Mouse (Mus musculus): ENCODE measurements around the gene Tnrc18.

The Tnrc18 gene

GRCm38 (mm10) chr5:142692971-142693737, 124.3 kb downstream of the Tnrc18 start:
- no peak for DNase-seq (ENCODE audit: low spot score in 2 of 2)

GRCm38 (mm10) chr5:142692248-142692647, 125.2 kb downstream of the Tnrc18 start, which contains the start of gene Slc29a4:
Slc29a4 (plus strand) TSS chr5:142692512.
- peak; percentile 73 to 78 for DNase-seq (ENCODE audit: low spot score in 2 of 2)

DNA sequence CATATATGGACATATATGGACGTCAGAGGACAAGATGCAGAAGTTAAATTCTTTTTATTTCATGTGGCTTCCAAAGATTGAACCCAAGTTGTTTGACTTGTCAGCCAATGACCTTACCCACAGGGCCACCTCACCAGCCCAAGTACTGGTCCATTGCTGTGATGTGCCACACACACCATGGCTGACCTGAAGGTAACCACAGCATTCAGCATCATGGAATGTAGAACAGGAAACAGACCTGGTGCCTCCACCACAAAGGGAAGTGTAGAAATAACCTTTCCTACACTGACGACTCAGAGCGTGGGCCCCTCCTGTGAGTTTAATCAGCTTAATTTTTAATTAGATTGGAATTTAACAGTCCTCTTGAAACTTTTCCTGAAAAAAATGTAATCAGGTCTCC, 127.1 kb downstream of the Tnrc18 start:
- no peak for DNase-seq (ENCODE audit: low spot score in 2 of 2)

DNA sequence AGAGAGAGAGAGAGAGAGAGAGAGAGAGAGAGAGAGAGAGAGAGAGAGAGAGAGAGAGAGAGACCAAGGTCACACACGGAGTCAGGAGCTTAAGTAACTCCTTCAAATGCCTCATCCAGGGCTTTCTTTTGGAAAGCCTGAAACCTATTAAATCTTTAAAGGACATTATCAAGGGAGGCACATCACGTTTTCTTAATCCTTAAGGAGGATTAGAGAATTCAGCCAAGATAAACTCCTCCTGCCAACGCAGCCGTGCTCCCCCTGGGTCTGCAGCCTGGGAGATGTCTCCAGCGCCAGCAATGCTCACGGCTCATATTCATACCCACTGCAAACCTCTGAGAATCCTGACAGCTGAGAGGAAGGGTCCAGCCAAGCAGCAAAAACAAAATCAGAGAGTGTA, 128.6 kb downstream of the Tnrc18 start:
- no peak for DNase-seq (ENCODE audit: low spot score in 2 of 2)

DNA sequence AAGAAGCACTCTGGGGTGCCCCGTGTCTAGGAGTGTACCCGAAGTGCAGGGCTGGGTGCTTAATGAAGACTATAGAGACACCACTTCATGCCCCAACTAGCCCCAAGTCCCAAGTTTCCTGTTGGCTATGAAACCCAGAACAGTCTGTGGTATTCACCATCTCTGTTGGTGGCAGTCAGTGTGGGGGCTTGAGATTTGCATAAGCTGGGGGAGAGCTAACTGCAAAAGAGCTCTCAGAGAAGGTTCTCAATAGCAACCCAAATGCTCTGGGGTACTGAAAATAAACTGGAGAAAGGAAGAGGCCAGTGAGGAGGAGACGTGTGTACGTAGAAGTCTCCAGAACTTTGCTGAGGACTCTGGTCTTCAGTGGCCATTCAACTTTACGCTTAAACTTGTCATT, 134.9 kb downstream of the Tnrc18 start:
- no peak for DNase-seq (ENCODE audit: low spot score in 2 of 2)

GRCm38 (mm10) chr5:142681911-142682310, 135.6 kb downstream of the Tnrc18 start:
- no peak for DNase-seq (ENCODE audit: low spot score in 2 of 2)

DNA sequence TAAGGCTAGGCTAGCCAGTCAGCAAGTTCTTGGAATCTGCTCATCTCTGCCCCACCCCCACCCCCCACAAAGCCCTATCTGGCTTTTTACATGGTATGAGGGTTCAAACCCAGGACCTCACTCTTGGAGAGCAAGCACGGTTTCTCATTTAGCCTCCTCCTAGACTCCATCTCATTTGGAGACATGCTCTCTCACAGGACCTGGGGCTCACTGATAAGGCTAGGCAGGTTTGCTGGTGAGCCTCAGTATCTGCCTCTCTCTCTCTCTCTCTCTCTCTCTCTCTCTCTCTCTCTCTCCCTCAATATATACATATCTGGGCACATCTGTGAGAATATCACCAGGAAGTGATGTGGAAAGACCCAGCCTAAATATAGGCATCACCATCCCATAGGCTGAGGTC, 138.4 kb downstream of the Tnrc18 start:
- no peak for DNase-seq (ENCODE audit: low spot score in 2 of 2)

- DNase-seq (ENCODE audit: low spot score in 2 of 2): no peak
These were observed 139.3 kb downstream of the Tnrc18 start for GRCm38 (mm10) chr5:142678141-142678571.
